Mouse (Mus musculus): ENCODE measurements around the gene Pafah1b3.

DNA sequence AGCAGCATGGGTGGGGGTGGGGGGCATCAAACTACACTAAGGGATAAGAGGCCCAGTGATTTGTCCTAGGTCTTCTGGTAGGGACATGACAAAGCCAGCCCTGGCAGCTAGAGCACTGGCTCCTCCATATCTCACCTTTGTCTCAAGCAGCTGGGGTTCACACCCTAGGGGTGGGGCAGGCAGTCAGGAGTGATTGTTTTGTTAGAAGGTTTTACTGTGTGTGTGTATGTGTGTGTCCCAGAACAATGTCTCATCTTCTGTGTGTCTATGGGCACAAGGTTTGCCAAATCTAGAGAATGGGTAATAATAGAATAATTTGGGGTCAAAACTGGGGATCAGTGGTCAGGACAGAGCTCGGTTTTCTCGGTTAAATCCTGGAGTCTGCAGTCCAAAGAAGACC lies 7.7 kb upstream of the Pafah1b3 start:
- TF ChIP-seq CTCF (conservative IDR thresholded peaks at IDR 0.05; ENCODE audit: low read length) (no peak), POU5F1 (IDR thresholded peaks at IDR 0.05; ENCODE audit: borderline replicate concordance, low read length) (no peak), NANOG (IDR thresholded peaks at IDR 0.05; ENCODE audit: borderline replicate concordance, low read length) (no peak)
